Mouse (Mus musculus) stomach, embryonic 14.5 days (tissue): ENCODE data around the gene A630095N17Rik. TPM values are rescaled to one million over a fixed set of nuclear protein-coding genes. Genes with fewer than 3 reads are reported as not detected.
A peak's percentile ranks its signal among the peaks of the same experiment; 100 is the strongest.

Source experiments
- ATAC-seq: fragments of 200-750 bp; cut with Nextera tagmentation; 2 replicates; pipeline ENCODE4 v1.8.0; 2017; ENCODE audit warnings: low read depth, moderate TSS enrichment; ENCODE audit not compliant: insufficient number of reproducible peaks, insufficient read depth, low FRiP score
- H3K27ac ChIP-seq: fragments of 300-500 bp; sonication (generic); 2 replicates; pipeline ENCODE4 v1.5.1; 2014; ENCODE audit warnings: mild to moderate bottlenecking, low read length, moderate library complexity, mixed read lengths
- H3K27me3 ChIP-seq: fragments of 300-500 bp; sonication (generic); 2 replicates; pipeline ENCODE4 v1.6.1; 2014; ENCODE audit warnings: low read length, control low read depth, mixed read lengths; ENCODE audit not compliant: control insufficient read depth, insufficient read depth
- H3K36me3 ChIP-seq: fragments of 300-500 bp; sonication (generic); 2 replicates; pipeline ENCODE4 v1.6.1; 2014; ENCODE audit warnings: mild to moderate bottlenecking, control low read depth, low read length, moderate library complexity, mixed read lengths; ENCODE audit not compliant: control insufficient read depth, insufficient read depth
- H3K4me1 ChIP-seq: fragments of 300-500 bp; sonication (generic); 2 replicates; pipeline ENCODE4 v1.6.1; 2014; ENCODE audit warnings: low read length, control low read depth, mixed read lengths; ENCODE audit not compliant: control insufficient read depth, insufficient read depth
- H3K4me2 ChIP-seq: fragments of 300-500 bp; sonication (generic); replicated peaks from 2 replicates; pipeline ENCODE4 v1.6.1; 2014; ENCODE audit warnings: low read depth, low read length, control low read depth
- H3K4me3 ChIP-seq: fragments of 300-500 bp; sonication (generic); 2 replicates; pipeline ENCODE4 v1.5.1; 2014; ENCODE audit warnings: low read depth, low read length, control low read depth
- H3K9ac ChIP-seq: fragments of 300-500 bp; sonication (generic); replicated peaks from 2 replicates; pipeline ENCODE4 v1.6.1; 2014; ENCODE audit warnings: low read depth, mild to moderate bottlenecking, control low read depth, low read length, moderate library complexity, mixed read lengths
- H3K9me3 ChIP-seq: fragments of 300-500 bp; sonication (generic); 2 replicates; pipeline ENCODE4 v1.6.1; 2016; ENCODE audit warnings: low read depth, low read length, control low read depth; ENCODE audit not compliant: control insufficient read depth
- WGBS: fragments of 180-500 bp; shearing (Covaris S2); extraction: QIAGEN DNeasy Blood & Tissue Kit; methylation state at CpG from one replicate; pipeline ENCODE4 v1.1.7; 2014; 5-methylcytosine and 5-hydroxymethylcytosine counted together
- polyA plus RNA-seq: library from polyadenylated mRNA; unstranded; fragments of >200 nt; fragmentation: Nextera tagmentation; extraction: Ambion mirVana; gene quantifications from 2 replicates; pipeline ENCODE4 v1.2.1, GENCODE M21; 2014

The A630095N17Rik gene
- polyA plus RNA-seq, 1 experiment from 2014 or later = not detected

DNA sequence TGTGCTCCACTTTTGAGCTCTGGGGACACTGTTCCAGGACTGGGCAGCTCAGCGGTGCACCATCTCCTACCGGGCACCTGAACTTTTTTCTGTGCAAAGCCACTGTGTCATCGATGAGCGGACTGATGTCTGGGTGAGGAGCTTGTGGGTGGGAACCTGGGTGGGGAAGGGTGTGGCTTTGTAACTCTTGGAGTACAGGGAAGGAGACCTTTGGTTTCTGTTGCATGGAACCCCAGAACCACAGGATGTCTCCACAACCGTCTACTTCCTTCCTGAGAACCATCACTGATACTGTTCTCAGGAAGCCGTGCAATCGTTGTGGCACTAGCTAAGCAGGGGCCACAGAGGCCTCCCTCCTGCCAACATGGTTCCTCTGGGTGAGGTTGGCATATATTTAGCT, 18.8 kb downstream of the A630095N17Rik start:
- 87% methylated on average over 7 of the region's 7 CpGs for WGBS
- Histone ChIP-seq H3K27ac (no peak overlapping the region), H3K27me3 (no peaks in the 10 kb centered on the region), H3K36me3 (peaks cover 18% of the 10 kb centered on the region; the same call in 1 of the 2 replicates), H3K9ac (no peak overlapping the region), H3K4me2 (no peak overlapping the region), H3K4me1 (peaks cover 22% of the 10 kb centered on the region; the same call in 1 of the 2 replicates), H3K4me3 (no peak overlapping the region), H3K9me3 (no peaks in the 10 kb centered on the region)
- no peak for ATAC-seq

DNA sequence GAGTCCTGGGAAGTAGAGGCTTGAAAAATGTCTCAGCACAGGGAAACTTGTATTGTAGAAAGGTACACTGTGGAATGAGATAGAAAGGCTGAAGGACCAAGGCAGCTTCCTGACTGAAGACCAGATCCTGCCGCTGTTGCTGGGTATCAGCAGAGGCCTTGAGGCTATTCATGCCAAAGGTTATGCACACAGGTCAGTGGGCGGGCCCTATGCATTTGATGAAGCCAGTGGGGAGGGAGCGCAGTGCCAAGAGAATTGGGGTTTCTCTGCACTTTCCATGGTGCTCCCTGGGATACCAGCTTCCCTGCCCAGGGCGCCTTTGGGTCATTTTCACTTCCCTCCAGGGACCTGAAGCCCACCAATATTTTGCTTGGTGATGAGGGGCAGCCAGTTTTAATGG, 19.4 kb downstream of the A630095N17Rik start:
- H3K9me3 ChIP-seq = no peaks in the 10 kb centered on the region
- no peak for ATAC-seq
- no peaks in the 10 kb centered on the region for H3K27me3 ChIP-seq
- H3K9ac ChIP-seq = no peak overlapping the region
- no peak overlapping the region for H3K27ac ChIP-seq
- H3K36me3 ChIP-seq = peaks cover 18% of the 10 kb centered on the region; the same call in 1 of the 2 replicates
- H3K4me1 ChIP-seq = peaks cover 22% of the 10 kb centered on the region; the same call in 1 of the 2 replicates
- 74% methylated on average over 4 of the region's 4 CpGs for WGBS
- H3K4me2 ChIP-seq = no peak overlapping the region
- no peak overlapping the region for H3K4me3 ChIP-seq

DNA sequence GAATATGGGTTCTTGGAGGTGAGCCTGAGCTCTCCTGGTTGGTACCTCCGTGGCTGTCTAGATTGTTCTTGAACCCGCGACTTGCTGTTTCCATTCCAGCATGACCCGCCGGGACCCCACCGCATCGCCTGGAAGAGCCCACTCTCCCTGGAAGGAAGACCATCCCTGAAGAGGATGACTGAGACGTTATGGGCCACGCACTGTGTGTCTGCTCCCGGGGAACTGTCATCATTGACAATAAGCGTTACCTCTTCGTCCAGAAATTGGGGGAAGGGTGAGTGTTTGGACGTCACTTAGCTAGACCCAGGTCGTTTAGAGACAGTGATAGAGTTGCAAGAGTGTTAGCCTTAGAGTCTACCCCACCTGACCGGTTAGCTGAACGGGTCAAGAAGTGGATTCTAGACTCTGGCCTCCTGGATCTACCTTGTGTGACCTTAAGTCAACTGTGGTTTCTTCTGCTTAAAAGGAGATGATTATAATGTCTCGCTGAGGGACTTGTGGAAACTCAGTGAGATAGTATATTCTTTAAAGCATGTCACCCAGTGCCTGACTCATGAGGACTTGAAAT, 20.7 kb downstream of the A630095N17Rik start:
- Histone ChIP-seq H3K4me2 (peak overlapping the region; percentile 90), H3K36me3 (peaks cover 18% of the 10 kb centered on the region; the same call in 1 of the 2 replicates), H3K4me1 (peaks cover 22% of the 10 kb centered on the region; the same call in 1 of the 2 replicates), H3K9ac (peak overlapping the region; percentile 84), H3K27ac (peak overlapping the region; percentile 10; the same call in 1 of the 2 replicates), H3K4me3 (peak overlapping the region; percentile 93), H3K27me3 (no peaks in the 10 kb centered on the region), H3K9me3 (no peaks in the 10 kb centered on the region)
- 11% methylated on average over 17 of the region's 17 CpGs for WGBS
- ATAC-seq = no peak

DNA sequence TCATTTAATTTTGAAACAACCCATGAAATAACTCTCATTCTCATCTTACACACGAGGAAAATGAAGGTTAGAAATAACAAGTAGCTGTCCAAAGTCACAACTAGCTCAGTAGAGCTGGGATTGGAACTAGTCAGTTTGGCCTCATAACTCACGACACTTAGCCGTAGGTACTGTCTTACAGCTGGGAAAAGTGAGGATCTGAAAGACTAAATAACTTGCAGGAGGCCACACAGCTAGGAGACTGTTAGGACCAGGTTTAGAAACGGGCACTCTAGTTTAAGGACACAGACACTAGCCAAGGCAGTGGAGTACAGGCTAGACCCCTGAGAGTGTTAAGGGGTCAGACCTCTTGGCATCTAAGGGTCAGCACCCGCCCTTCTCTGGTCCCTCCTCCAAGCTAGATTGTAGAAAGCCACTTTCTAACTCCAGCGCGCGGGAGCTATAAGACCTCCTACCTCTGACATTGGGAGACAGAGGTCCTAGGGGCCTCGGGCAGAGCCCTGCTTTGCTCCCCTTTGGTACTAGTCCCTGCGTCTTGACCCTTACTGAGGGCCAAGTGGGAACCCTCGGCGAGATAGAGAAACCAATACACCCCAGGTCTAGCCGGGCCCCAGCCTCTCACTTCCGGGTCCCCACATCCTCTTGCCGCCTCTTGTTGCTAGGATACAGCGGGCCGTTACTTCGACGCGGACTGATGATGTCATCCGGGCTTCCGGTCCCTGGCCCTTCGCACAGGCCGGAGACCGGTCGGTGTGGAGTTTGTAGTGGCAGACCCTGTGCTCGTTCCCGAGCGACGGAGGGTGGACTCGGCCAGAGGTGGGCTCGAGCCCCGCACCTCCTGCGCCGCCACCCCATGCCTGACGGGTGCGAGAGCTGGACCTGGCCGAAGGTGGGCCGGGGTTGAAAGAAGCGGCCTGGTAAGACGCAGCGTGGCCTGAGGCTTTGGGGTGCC, 21.5 kb downstream of the A630095N17Rik start, which contains the start of the genes Glb1l and Stk16:
TSS of gene Glb1l (minus strand) at position 678 of the 952 bp plus-strand sequence.
TSS of gene Stk16 (plus strand) at position 703 of the 952 bp plus-strand sequence.
- 5% methylated on average over 42 of the region's 42 CpGs for WGBS
- Histone ChIP-seq H3K9ac (peak within 1 kb of the TSS; percentile 84), H3K4me2 (peak within 1 kb of the TSS; percentile 90), H3K27me3 (no peaks in the 10 kb centered on the region), H3K27ac (peak within 1 kb of the TSS; percentile 10; the same call in 1 of the 2 replicates), H3K9me3 (no peaks in the 10 kb centered on the region), H3K4me3 (peak within 1 kb of the TSS; percentile 93), H3K36me3 (peaks cover 18% of the 10 kb centered on the region; the same call in 1 of the 2 replicates), H3K4me1 (peaks cover 22% of the 10 kb centered on the region; the same call in 1 of the 2 replicates)
- peak; percentile 90 for ATAC-seq

DNA sequence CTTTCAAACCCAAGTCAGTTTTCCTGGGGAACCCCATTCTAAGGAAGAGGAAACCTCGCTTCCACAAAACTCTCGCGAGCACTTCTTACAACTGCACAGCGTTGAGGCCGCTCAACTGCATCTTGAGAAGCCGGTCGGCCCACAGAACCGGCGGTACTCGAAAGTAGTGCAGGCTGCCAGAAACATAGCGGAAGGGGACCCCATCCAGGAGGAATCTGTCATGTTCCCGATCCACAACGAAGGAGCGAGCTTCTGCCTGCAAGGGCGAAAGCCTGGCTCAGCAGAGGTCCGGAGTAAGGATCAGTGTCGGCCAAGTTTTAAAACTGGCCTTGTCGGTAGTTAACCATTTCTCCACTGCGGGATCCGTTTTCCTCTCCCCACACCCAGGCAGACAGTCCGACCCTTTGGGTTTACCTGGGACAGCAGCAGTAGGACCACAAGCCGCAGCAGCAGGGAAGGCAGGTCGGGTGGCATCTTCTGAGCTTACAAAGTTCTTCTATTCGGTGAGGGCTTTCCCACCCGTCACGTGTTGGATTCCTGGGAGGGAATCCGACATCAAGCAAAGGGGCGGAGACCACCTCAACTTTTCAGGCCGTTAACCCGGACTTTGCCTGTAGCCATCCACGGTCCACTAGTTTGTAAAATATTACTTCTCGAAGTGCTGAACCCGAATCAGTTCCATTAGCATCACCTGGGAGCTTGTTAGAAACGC, 22.8 kb downstream of the A630095N17Rik start:
- no peak for ATAC-seq
- H3K27me3 ChIP-seq = no peaks in the 10 kb centered on the region
- H3K4me1 ChIP-seq = peaks cover 22% of the 10 kb centered on the region; the same call in 1 of the 2 replicates
- peak overlapping the region; percentile 41 for H3K4me2 ChIP-seq
- peak overlapping the region; percentile 36 for H3K4me3 ChIP-seq
- H3K9ac ChIP-seq = peak overlapping the region; percentile 36; the same call in 1 of the 2 replicates
- WGBS = 10% methylated on average over 34 of the region's 34 CpGs
- H3K36me3 ChIP-seq = peaks cover 15% of the 10 kb centered on the region; the same call in 1 of the 2 replicates
- no peak overlapping the region for H3K27ac ChIP-seq
- no peaks in the 10 kb centered on the region for H3K9me3 ChIP-seq

DNA sequence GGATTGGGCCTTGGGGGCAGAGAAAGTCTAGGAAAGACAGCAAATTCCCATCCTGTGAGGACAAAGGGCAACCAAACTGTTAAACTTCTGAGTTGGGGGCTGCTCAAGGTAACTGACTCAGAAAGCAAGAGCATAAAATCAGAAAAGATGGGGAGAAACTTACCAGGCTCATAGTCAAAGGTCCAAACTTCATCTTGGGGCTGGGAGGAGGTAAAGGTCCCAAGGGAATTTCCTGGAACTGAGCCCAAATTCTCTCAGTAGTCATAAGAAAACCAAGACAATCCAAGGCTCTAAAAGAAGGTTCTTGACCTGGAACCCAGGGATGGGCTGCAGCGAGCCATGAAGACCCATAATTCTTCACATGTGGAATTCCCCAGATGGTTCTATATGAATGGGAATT, 30.7 kb downstream of the A630095N17Rik start:
- H3K4me2 ChIP-seq = no peak overlapping the region
- no peak for ATAC-seq

DNA sequence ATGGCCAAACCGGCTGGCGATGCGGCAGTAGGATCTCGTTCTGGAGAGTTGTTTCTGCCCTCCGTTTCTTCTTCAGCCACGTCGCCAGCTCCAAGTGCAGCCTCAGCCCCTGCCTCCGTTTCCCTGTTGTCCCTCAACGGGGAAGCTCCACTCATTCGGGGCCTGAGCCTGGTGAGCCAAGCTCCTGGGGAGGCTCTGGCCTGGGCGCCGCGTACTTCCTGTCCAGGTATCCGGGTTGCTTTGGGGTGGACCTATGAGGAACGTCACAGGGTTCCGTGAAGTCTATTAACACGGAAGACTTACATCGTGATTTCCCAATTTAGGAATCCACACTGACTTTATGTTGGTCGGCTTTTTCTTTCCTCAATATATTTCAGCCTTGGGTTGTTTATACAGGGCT, 39.5 kb downstream of the A630095N17Rik start:
- Histone ChIP-seq H3K4me1 (peaks cover 13% of the 10 kb centered on the region), H3K27me3 (no peaks in the 10 kb centered on the region), H3K4me3 (peak overlapping the region; percentile 61), H3K9ac (peak overlapping the region; percentile 64), H3K36me3 (peaks cover 19% of the 10 kb centered on the region; the same call in 1 of the 2 replicates), H3K9me3 (no peaks in the 10 kb centered on the region), H3K27ac (peak overlapping the region; percentile 89), H3K4me2 (peak overlapping the region; percentile 70)
- peak; percentile 47; the same call in 1 of the 2 replicates for ATAC-seq
- under 1% methylated on average over 19 of the region's 19 CpGs for WGBS

More for the DNA sequence above, 30.7 kb downstream of the A630095N17Rik start:
- no peak overlapping the region for H3K9ac ChIP-seq
- no peaks in the 10 kb centered on the region for H3K9me3 ChIP-seq
- no peak overlapping the region for H3K27ac ChIP-seq
- H3K4me3 ChIP-seq = no peak overlapping the region
- no peaks in the 10 kb centered on the region for H3K4me1 ChIP-seq
- WGBS = 92% methylated on average over 1 of the region's 1 CpGs
- no peaks in the 10 kb centered on the region for H3K27me3 ChIP-seq
- peaks cover 35% of the 10 kb centered on the region for H3K36me3 ChIP-seq
